Mouse (Mus musculus) spleen, postnatal 4 days (tissue): ENCODE results near the gene Nek9.
A peak's percentile ranks its signal among the peaks of the same experiment; 100 is the strongest.

Experiments used
- DNase-seq, 2 experiments: peaks; one replicate each; pipeline ENCODE4 v3.0.0; 2022; ENCODE audit warnings: low spot score in 2 of 2

Nek9 gene

GRCm38 (mm10) chr12:85347196-85347595 lies 8.0 kb upstream of the Nek9 start:
- DNase-seq, result no peak

GRCm38 (mm10) chr12:85346374-85346773 lies 7.2 kb upstream of the Nek9 start:
- DNase-seq, result peak; percentile 39 to 67

DNA sequence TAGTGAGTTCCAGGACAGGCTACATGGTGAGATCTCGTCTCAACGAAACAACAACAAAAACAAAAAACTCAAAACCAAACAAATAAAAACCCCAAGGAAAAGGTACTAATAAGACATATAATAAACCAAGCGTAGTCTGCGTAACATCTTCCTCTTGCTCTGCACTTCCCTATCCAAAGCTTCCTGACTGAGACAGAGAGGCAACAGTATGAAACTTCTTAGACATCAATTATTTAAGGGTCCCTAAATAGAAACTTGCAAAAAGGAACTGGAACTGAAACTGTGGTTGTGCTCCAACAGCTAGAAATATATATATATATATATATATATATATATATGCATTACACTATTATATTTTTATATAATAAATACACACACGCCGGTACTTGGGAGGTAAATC lies 6.4 kb upstream of the Nek9 start:
- no peak for DNase-seq

DNA sequence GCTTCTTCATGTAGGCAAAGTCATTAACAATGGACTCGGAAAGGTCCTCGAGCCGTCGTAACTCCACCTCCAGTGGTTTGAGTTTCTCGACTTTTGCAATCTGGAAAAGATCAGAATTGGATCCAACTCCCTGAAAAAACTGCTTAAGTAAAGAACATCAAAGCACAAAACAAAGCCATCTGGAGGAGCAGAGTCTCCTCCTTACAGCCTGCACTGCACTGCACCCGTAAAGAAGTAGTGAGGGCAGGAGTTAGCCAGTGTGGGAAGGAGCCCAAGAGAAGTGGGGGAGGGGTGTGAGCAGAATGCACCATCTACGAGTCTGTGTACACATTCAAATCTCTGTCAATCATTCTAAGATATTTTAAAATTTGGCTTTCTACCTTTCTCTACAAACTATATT lies 5.1 kb upstream of the Nek9 start:
- no peak for DNase-seq

- DNase-seq, result no peak
These were observed 3.1 kb upstream of the Nek9 start for GRCm38 (mm10) chr12:85342310-85342709.

- DNase-seq, result no peak
These were observed 2.0 kb upstream of the Nek9 start for GRCm38 (mm10) chr12:85341131-85341530.

GRCm38 (mm10) chr12:85339947-85340346 lies 785 bp upstream of the Nek9 start:
- peak; percentile 55 to 67 for DNase-seq

DNA sequence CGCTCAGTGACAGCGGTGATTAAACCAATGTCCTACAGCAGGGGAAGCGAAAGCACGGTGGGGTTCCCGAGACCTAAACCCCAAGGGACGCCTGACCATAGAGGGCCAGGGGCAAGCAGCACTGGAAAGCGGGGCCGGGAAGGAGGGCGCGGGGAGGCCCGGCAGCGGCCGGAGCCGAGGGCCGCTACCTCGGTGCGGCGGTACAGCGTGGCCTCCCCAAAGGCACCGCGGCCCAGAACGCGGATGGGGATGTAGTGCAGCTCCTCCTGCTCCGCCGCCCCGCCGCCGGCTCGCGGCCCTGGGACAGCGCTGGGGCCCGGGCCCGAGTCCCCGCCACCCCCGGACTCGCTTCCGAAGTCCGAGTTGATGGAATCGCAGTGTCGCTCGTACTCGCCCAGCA lies 347 bp downstream of the Nek9 start:
- no peak for DNase-seq

DNA sequence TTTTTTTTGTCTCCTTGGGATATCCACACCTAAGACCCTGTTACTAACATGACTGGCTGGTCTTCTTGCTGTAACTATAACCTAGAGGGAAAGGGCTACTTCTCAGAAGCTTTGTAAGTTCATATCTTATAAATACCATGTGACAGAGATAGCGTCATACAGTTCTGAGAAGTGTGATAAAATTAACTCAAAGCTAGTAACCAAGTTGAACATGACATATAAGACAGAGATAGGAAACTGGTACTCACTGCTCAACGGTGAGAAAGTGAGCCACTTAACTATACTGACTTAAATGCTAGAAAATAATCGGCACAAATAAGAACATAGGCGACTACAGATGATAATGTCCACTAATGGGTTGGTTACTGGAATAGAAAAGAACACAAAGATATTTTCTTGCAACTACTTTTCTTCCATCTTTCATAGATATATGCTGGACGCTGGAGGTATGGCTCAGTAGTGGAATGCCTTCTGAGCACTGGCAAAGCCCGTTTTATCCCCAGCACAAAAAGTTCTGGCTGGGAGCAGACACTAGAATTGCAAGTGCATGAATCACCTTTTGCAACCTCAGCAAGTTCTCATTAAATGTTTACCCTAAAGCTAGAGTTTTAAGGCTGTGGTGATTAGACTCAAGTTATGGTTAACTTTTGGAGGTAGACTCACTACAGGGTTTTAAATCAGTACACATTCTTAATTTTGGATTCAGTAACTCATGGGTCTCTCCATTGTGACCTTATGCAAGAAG lies 1.4 kb downstream of the Nek9 start:
- DNase-seq, result no peak

GRCm38 (mm10) chr12:85330153-85330552 lies 9.0 kb downstream of the Nek9 start:
- no peak for DNase-seq

- DNase-seq, result no peak
These were observed 30.5 kb downstream of the Nek9 start for GRCm38 (mm10) chr12:85308651-85309050.

DNA sequence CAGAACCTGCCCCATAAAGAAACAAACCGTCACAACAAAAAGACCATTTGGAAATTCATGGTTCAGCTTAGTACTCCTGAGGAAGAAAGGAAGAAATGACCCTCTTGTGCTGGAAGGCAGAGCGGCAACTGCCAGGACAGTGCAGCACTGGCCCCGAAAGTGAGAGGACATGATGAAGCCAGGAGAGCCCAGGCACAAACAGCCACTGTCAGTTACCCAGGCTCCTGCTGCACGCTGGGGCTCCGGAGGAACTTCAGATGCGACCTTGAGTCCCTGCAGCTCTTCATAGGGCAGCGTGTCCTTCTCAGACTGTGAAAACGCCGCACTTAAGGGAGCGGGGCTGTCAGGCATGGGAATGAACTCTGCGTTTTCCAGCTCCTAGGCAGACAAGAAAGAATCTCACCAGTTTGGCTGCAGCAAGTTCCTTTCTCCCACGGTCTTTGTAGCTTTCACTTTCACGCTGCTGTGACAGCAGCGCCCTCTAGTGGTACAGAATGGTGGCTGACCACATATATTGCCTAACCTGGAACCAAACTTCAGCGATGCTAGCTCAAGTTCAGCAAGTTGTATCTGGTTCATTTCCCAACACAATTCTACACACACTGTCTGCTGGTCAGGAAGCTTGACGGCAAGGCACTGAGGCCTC lies 33.8 kb downstream of the Nek9 start:
- DNase-seq, result peak; percentile 79 to 94

DNA sequence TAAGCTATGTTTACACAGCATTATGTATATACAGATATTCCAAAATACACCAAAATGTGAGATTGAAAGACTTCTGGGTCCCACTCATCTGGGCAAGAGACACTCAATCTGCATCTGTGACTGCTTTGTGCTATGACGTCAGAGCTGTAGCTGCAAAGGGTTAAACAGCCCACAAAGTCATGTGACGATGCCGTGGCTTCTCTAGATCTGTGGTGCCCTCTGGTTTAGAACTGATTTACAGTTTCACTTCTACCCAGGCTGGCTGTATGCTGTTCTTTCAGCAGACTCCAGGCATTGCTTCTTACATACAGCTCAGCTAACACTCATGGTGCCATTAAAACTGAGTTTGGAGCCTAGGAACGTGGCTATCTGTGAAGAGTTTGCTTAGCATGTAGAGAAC lies 34.4 kb downstream of the Nek9 start:
- no peak for DNase-seq

GRCm38 (mm10) chr12:85303256-85303655 lies 35.9 kb downstream of the Nek9 start:
- no peak for DNase-seq

DNA sequence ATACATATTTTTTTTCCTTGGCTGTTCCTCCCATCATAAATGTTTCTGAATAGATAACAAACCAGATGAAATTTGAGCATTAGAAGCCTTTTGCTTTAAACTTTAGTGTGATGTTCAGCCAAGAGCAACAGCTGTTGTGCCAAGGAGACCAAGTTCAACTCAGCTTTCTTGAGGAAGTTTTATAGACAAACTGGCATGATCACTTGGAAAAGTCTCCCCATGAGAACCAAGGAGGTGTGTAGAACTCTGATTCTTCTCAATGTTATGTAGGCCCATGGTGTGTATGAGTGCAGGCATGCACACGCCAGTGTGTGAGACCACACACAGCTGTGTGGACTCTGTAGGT lies 40.4 kb downstream of the Nek9 start:
- no peak for DNase-seq

GRCm38 (mm10) chr12:85298127-85298834 lies 40.9 kb downstream of the Nek9 start:
- no peak for DNase-seq

DNA sequence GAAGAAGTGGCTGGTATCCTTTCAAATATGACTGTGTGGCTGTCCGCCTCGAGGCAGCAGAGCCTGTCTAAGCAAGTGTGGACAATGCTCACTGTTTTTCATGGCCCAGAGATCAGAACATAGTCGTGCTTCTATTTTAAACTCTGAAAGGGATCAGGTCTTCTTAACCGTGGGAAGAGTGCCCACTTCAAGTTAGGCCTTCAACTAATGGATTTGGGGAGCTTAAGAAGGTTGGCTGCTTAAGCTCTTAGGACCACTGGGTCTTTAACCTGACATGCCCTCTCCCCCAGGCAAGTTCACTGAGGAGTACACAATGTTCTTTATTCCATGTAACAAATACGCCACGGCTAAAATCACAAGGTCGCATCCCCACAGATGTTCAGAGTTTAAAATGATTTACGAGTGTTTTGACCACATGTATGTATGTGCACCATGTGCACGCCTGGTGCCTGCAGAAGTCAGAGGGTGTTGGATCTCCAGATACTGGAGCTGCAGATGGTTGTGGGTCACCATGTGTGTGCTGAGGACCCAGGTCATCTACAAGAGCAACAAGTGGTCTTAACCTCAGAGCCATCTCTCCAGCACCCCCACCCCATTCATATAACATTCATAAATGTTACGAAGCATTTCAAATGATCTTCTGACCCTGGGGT lies 41.7 kb downstream of the Nek9 start:
- no peak for DNase-seq

DNA sequence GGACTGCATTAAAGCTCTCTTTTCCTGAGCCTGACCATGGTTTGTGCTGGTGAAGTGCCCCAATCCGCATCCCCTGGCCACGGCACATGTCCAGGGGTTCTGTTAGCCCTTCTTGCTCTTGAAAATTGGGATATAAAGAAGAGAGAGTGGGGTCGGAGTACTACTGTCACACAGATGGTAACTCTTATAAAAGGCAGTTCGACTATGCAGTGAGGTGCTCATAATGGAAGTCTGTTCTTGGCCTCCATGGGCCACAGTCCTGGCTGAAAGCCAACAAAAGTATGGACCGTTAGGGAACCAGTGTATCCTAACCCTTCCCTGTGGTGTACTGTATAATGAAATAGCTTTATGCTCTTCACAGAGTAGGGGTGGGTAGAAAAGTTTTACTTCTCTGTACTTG lies 42.2 kb downstream of the Nek9 start:
- no peak for DNase-seq

GRCm38 (mm10) chr12:85295506-85295905 lies 43.7 kb downstream of the Nek9 start:
- no peak for DNase-seq

DNA sequence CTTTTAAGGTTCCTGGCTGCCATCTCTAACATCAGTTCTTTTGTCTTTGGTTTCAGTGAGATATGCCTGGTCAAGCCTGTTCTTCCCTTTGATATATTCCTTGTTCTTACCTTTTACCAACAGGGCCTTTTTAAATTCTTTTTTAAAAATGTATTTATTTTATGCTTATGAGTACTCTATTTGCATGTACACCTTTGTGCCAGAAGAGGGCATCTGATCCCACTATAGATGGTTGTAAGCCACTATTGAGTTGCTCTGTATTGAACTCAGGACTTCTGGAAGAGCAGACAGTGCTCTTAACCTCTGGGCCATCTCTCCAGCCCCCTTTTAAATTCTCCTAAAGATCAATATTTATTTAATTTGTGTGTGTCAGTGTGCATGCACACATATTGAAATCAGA lies 46.3 kb downstream of the Nek9 start:
- DNase-seq, result no peak

DNA sequence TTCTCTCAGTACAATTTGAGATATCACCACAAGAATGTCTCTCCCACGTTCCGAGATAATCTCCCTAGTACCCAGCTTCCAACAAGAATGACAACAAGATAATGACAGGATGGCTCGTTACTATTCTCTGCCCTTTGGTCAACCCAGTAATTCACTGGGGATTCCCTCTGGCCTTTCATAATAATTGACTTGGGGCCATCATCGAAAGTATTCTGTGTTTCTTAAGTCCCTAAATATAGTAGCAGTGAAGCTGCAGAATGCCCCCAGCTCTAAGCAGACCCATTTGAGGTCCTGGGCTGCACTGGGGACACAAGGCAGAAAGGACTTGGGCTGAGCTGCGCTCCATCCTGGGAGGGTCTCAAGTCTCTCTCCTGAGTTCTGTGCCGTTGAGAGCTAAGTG lies 46.9 kb downstream of the Nek9 start:
- no peak for DNase-seq

GRCm38 (mm10) chr12:85291541-85291940 lies 47.6 kb downstream of the Nek9 start:
- DNase-seq, result no peak

- no peak for DNase-seq
These were observed 48.5 kb downstream of the Nek9 start for GRCm38 (mm10) chr12:85290633-85291032.
